Mouse (Mus musculus) kidney, postnatal 0 days (tissue): ENCODE results near the gene Arf5. TPM values are rescaled to one million over a fixed set of nuclear protein-coding genes. Genes with fewer than 3 reads are reported as not detected.

Source experiments
- ATAC-seq: fragments of 200-750 bp; cut with Nextera tagmentation; replicated peaks from 2 replicates; pipeline ENCODE4 v1.8.0; 2017; ENCODE audit warnings: low read depth, moderate number of reproducible peaks, moderate TSS enrichment, moderate library complexity; ENCODE audit not compliant: low FRiP score
- DNase-seq: peaks from one replicate; pipeline ENCODE4 v3.0.0-alpha.2; 2016; ENCODE audit warnings: low spot score
- H3K27ac ChIP-seq: fragments of 300-500 bp; sonication (generic); 2 replicates; pipeline ENCODE4 v1.5.1; 2014; ENCODE audit warnings: mild to moderate bottlenecking
- H3K27me3 ChIP-seq: fragments of 300-500 bp; sonication (generic); 2 replicates; pipeline ENCODE4 v1.6.1; 2014; ENCODE audit warnings: low read length, mixed read lengths; ENCODE audit not compliant: insufficient read depth
- H3K36me3 ChIP-seq: fragments of 300-500 bp; sonication (generic); 2 replicates; pipeline ENCODE4 v1.6.1; 2014; ENCODE audit warnings: low read length, mixed read lengths; ENCODE audit not compliant: insufficient read depth
- H3K4me1 ChIP-seq: fragments of 300-500 bp; sonication (generic); replicated peaks from 2 replicates; pipeline ENCODE4 v1.6.1; 2014; ENCODE audit warnings: antibody characterized with exemption, low read length, mixed read lengths; ENCODE audit not compliant: insufficient read depth
- H3K4me2 ChIP-seq: fragments of 300-500 bp; sonication (generic); 2 replicates; pipeline ENCODE4 v1.6.1; 2014; ENCODE audit warnings: mild to moderate bottlenecking, low read length, moderate library complexity, mixed read lengths
- H3K4me3 ChIP-seq: fragments of 300-500 bp; sonication (generic); replicated peaks from 2 replicates; pipeline ENCODE4 v1.5.1; 2014; ENCODE audit warnings: low read depth, low read length
- H3K9ac ChIP-seq: fragments of 300-500 bp; sonication (generic); 2 replicates; pipeline ENCODE4 v1.6.1; 2014; ENCODE audit warnings: low read depth, low read length
- H3K9me3 ChIP-seq: fragments of 300-500 bp; sonication (generic); replicated peaks from 2 replicates; pipeline ENCODE4 v1.6.1; 2016; ENCODE audit warnings: low read length, inconsistent platforms, mixed read lengths
- CTCF ChIP-seq: IDR thresholded peaks from 2 replicates; pipeline ENCODE4 v1.5.1; 2016; ENCODE audit warnings: antibody characterized with exemption, low read depth, mild to moderate bottlenecking, moderate library complexity
- WGBS: fragments of 180-500 bp; shearing (Covaris S2); extraction: QIAGEN DNeasy Blood & Tissue Kit; methylation state at CpG from one replicate; pipeline ENCODE4 v1.1.7; 2014; 5-methylcytosine and 5-hydroxymethylcytosine counted together
- polyA plus RNA-seq: library from polyadenylated mRNA; unstranded; fragments of >200 nt; fragmentation: Nextera tagmentation; extraction: Ambion mirVana; gene quantifications from 2 replicates; pipeline ENCODE4 v1.2.1, GENCODE M21; 2015

Gene Arf5
- polyA plus RNA-seq, 1 experiment from 2014 or later = 330 TPM

DNA sequence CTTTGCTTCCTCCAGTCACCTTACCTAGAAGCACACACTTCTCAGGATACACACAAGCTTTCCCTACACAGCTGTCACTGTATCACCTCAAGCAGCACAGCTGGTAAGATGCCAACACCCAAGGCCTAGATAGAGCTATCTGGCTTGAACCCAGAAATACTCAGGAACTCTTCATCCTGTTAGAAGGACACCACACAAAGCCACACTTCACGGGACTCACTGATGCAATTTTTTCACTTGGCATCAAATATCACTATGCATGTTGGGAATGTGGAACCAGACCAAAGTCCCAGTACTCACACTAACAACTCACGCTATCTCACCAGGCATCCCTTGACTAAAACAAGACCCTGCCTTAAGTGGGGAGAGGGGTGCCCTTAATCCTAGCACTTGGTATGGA lies 3.7 kb upstream of the Arf5 start:
- DNase-seq = no peak
- Histone ChIP-seq H3K36me3 (peaks cover 12% of the 10 kb centered on the region; the same call in 1 of the 2 replicates), H3K9me3 (no peaks in the 10 kb centered on the region), H3K4me3 (no peak overlapping the region), H3K4me2 (peak overlapping the region; percentile 95), H3K27ac (no peak overlapping the region), H3K27me3 (no peaks in the 10 kb centered on the region), H3K4me1 (peaks cover 28% of the 10 kb centered on the region), H3K9ac (0 out of 2 replicates have a peak overlapping the region, but pooled peaks have one; percentile 1)
- WGBS = 55% methylated on average over 2 of the region's 2 CpGs
- ATAC-seq = no peak
- TF ChIP-seq CTCF = no peak

DNA sequence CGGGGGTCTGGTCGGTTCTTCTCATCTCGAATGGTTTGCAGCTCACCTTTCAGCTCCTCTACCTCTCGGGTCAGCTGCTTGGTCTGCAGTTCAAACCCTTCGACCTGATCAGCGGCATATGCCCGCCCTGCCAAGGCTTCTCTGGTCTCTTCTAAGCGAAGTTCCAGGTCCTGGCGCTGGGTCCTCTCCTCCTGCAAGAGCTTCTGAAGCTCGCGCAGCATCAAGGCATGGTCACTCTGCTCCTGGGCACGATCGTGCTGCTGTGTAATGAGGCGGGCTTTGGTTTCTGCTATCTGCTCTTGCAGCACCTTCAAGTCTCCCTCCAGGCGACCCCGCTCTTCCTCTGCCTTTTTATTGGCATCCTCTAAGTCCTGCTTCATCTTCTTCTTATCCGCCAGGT lies 3.0 kb upstream of the Arf5 start:
- ATAC-seq = no peak
- DNase-seq = no peak
- Histone ChIP-seq H3K4me2 (peak overlapping the region; percentile 95), H3K27me3 (no peaks in the 10 kb centered on the region), H3K9ac (peak overlapping the region; percentile 79; the same call in 1 of the 2 replicates), H3K27ac (no peak overlapping the region), H3K9me3 (no peaks in the 10 kb centered on the region), H3K4me3 (peak overlapping the region; percentile 73), H3K36me3 (peaks cover 12% of the 10 kb centered on the region; the same call in 1 of the 2 replicates), H3K4me1 (peaks cover 28% of the 10 kb centered on the region)
- TF ChIP-seq CTCF = no peak
- WGBS = 77% methylated on average over 17 of the region's 17 CpGs

DNA sequence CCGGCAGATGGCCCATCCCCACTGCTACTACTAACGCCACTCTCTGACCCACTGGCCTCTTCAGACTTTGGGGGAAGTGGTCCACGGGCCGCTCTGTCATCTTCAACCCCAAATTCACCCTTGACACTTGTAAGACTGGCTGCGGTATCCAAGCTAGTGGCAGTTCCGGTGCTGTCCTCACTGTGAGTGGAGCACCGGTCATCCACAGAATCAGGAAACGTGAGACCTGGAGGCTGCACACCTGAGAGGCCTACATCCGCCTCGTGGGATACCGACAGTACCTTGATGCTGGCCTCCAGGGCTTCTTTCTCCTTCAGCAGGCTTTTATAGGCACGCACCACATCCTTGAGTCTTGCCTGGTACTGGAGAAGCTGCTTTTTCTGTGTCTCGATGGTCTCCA lies 2.5 kb upstream of the Arf5 start:
- Histone ChIP-seq H3K9me3 (no peaks in the 10 kb centered on the region), H3K4me2 (peak overlapping the region; percentile 95), H3K27me3 (no peaks in the 10 kb centered on the region), H3K9ac (peak overlapping the region; percentile 79), H3K4me1 (peaks cover 28% of the 10 kb centered on the region), H3K36me3 (peaks cover 13% of the 10 kb centered on the region; the same call in 1 of the 2 replicates), H3K27ac (peak overlapping the region; percentile 83; the same call in 1 of the 2 replicates), H3K4me3 (peak overlapping the region; percentile 73)
- no peak for TF ChIP-seq CTCF
- no peak for ATAC-seq
- no peak for DNase-seq
- 13% methylated on average over 13 of the region's 13 CpGs for WGBS

DNA sequence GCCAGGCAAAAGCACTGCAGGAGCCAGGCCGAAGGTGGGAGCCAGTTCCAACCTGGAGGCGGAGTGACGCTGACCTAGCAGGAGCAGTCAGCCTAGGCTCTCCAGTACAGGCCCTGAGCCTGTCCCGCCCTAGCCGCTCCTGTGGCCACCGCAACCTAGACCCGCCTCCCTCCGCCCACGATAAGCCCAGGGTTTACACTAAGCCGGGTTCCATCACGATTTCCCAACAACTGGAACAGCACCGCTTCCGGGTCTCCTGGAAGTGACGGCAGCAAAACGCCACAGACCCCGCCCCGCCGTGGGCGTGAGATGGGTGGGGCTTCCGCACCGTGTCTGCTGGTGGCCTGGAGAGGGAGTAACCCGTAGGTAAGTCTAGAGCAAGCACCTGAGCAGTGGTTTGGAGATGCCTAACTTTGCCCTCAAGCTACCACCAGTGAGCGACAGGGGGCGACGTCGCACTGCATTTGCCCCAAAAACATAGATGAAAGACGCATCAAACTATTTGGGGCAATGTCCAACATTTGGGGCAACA lies 1.8 kb upstream of the Arf5 start:
- WGBS = 0% methylated on average over 27 of the region's 27 CpGs
- Histone ChIP-seq H3K9me3 (no peaks in the 10 kb centered on the region), H3K27me3 (no peaks in the 10 kb centered on the region), H3K27ac (peak overlapping the region; percentile 83), H3K4me2 (peak overlapping the region; percentile 95), H3K4me1 (peaks cover 28% of the 10 kb centered on the region), H3K9ac (peak overlapping the region; percentile 79), H3K4me3 (peak overlapping the region; percentile 73), H3K36me3 (peaks cover 16% of the 10 kb centered on the region; the same call in 1 of the 2 replicates)
- peak; percentile 93 for ATAC-seq
- peak; percentile 83 for TF ChIP-seq CTCF
- DNase-seq = peak; percentile 96

DNA sequence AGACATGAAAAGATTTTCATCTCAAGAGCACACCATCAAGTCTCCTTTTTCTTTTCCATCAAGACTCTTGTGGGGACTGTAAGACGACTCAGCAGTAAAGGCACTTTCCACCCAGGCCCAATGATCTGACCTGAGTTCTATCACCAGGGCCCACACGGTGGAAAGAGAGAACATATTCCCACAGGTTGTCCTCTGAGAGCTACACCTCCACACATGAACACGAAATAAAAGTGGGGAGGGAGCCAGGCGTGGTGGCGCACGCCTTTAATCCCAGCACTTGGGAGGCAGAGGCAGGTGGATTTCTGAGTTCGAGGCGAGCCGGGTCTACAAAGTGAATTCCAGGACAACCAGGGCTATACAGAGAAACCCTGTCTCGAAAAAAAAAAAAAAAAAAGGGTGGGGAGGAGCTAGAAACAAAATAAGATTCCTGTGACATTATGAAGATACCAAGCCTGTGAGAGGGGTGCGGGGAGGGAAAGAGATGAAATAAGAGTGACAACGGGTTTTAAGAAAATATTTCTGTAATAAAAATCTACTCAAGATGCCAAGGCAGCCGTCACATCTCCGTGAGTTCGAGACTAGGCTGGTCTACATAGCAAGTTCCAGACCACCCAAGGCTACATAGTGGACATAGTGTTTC lies 589 bp upstream of the Arf5 start:
- Histone ChIP-seq H3K9me3 (no peaks in the 10 kb centered on the region), H3K27me3 (no peaks in the 10 kb centered on the region), H3K4me1 (peaks cover 28% of the 10 kb centered on the region), H3K4me3 (0 out of 2 replicates have a peak overlapping the region, but pooled peaks have one; percentile 97), H3K9ac (no peak overlapping the region), H3K36me3 (peaks cover 15% of the 10 kb centered on the region; the same call in 1 of the 2 replicates), H3K4me2 (peak overlapping the region; percentile 78; the same call in 1 of the 2 replicates), H3K27ac (peak overlapping the region; percentile 77; the same call in 1 of the 2 replicates)
- WGBS = 70% methylated on average over 15 of the region's 15 CpGs
- DNase-seq (no peak), ATAC-seq (no peak)
- no peak for TF ChIP-seq CTCF

DNA sequence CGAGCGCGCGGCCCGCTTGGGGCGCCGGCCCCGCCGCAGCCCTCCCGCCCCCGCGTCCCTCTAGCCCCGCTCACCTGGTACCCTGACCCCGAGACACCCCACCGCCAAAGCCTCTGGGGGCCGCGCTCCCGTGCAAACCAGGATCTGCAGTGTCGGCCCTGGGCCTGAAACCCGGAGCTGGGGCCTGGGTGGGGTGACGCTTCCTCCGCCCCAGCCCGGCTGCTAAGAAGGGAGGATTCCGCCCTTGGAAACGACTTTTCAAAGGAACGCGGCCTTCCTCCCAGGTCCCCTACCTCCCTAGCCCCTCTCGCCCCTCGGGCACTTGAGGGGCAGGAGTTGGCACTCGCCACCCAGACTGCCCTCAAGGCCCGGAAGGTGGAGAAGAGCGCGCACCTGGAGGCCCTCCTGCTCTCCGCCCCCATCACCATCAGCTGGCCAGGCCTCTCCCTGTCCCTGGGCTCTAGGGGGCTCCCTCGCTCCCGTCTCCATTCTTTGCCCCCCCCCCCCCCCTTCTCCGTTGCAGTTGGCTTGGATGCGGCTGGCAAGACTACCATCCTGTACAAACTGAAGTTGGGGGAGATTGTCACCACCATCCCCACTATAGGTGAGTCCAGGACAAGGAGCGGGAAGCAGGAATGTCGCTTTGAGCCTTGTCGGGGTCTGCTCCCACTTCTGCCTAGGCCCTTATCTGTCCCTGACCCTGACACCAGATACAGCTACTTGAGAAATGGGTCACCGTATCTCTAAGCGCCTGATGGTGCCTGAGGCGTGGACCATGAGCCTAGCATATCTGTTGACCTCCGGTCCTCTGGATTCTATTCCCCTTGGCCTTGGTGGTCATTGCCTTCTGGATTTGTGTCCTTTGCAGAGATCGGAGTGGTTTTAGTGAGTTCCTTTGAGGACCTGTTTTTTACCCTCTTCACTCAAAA lies 671 bp downstream of the Arf5 start:
- H3K9me3 ChIP-seq = no peaks in the 10 kb centered on the region
- H3K9ac ChIP-seq = peak overlapping the region; percentile 97
- peak overlapping the region; percentile 77 for H3K27ac ChIP-seq
- H3K4me1 ChIP-seq = peaks cover 17% of the 10 kb centered on the region
- ATAC-seq = peak; percentile 38
- 9% methylated on average over 45 of the region's 46 CpGs for WGBS
- peak overlapping the region; percentile 78 for H3K4me2 ChIP-seq
- no peaks in the 10 kb centered on the region for H3K27me3 ChIP-seq
- TF ChIP-seq CTCF = peak; percentile 40; the same call in 1 of the 2 replicates
- DNase-seq = peak; percentile 68
- H3K4me3 ChIP-seq = peak overlapping the region; percentile 97
- H3K36me3 ChIP-seq = peaks cover 5% of the 10 kb centered on the region; the same call in 1 of the 2 replicates
